Mouse (Mus musculus): ENCODE data around the gene Plxna4. TPM values are rescaled to one million over a fixed set of nuclear protein-coding genes. Genes with fewer than 3 reads are reported as not detected.
A peak's percentile ranks its signal among the peaks of the same experiment; 100 is the strongest.

The Plxna4 gene
- polyA plus RNA-seq (2014; fragmentation: Nextera tagmentation; extraction: Ambion mirVana), result 5.3 and 6.1 TPM in 2 replicates

DNA sequence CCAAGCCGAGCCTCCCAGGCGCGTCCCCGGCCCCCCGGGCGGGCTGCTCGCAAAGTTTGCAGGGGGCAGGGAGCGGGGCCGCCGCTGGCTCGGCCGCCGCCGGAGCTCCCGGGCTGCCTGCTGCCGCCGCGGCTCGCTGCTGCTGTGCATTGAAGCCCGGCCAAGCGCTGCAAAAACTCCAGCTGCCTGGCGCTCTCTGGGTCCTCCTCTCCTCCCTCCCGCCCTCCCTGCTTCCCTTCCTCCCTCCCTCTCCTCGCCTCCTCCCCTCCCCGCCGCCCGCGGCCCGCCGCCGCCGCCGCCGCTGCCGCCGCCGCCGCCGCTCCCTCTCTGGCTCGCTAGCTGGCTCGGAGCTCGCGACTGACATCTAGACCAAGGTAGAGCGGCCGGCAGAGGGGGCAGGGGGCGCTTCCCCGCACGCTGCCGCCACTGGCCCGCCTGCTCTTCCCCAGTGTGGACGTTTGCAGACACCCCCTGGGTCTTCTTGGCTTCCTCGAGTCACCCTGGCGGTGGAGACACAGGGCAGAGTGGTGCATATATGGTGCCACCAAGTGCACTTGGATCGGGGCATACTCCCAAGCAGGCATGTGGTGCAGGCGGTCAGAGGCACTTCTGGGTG is at the start of gene Plxna4:
Plxna4 (minus strand) TSS at position 137 of the 616 bp plus-strand sequence.
- DNase-seq (ENCODE audit: low spot score) (peak; percentile 91), ATAC-seq (ENCODE audit: low read depth) (peak; percentile 76)
- WGBS, result under 1% methylated on average over 24 of the region's 55 CpGs
- Histone ChIP-seq H3K4me3 (ENCODE audit: low read depth, low read length) (peak within 1 kb of the TSS; percentile 66), H3K36me3 (ENCODE audit: control insufficient read depth, insufficient read depth, low read length) (no peaks in the 10 kb centered on the region), H3K27me3 (replicated peaks; ENCODE audit: control insufficient read depth, insufficient read depth, low read length) (peaks cover 72% of the 10 kb centered on the region), H3K4me1 (ENCODE audit: control insufficient read depth, insufficient read depth, low read length) (peaks cover 18% of the 10 kb centered on the region), H3K9me3 (ENCODE audit: control insufficient read depth, low read length) (no peaks in the 10 kb centered on the region), H3K4me2 (ENCODE audit: low read depth, low read length) (peak within 1 kb of the TSS; percentile 100), H3K27ac (replicated peaks; ENCODE audit: low read depth, low read length) (0 out of 2 replicates have a peak within 1 kb of the TSS, but pooled peaks have one; percentile 33), H3K9ac (ENCODE audit: low read depth, low read length) (peak within 1 kb of the TSS; percentile 74)

- ATAC-seq (ENCODE audit: low read depth) (no peak), DNase-seq (ENCODE audit: low spot score) (no peak)
- Histone ChIP-seq H3K9ac (ENCODE audit: low read depth, low read length) (no peak overlapping the region), H3K4me3 (ENCODE audit: low read depth, low read length) (no peak overlapping the region), H3K4me2 (ENCODE audit: low read depth, low read length) (no peak overlapping the region), H3K27ac (replicated peaks; ENCODE audit: low read depth, low read length) (no peak overlapping the region), H3K27me3 (replicated peaks; ENCODE audit: control insufficient read depth, insufficient read depth, low read length) (no peaks in the 10 kb centered on the region), H3K9me3 (ENCODE audit: control insufficient read depth, low read length) (no peaks in the 10 kb centered on the region), H3K36me3 (ENCODE audit: control insufficient read depth, insufficient read depth, low read length) (no peaks in the 10 kb centered on the region), H3K4me1 (ENCODE audit: control insufficient read depth, insufficient read depth, low read length) (no peaks in the 10 kb centered on the region)
- whole genome bisulfite sequencing, result 87% methylated on average over 6 of the region's 6 CpGs
These were observed 49.7 kb upstream of the Plxna4 start for GRCm38 (mm10) chr6:32637568-32638183.

DNA sequence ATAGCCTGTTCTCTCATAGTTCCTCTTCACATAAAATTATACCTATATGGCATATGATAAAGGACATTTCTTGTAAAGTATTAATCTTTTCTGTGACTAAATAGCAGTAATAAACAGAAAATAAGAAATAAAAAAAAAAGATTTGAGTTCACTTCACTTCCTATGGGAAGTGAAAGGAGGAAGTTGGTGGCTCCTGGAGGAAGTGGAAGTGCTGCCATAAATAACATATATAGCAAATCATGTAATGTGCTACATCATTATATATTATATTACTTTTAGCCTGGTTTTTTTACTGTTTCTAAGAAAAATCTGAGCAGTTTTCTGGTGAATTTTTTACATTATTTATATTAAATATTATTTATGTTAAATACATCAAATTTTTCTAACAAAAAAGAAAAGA is 22.7 kb upstream of the Plxna4 start:
- ATAC-seq (ENCODE audit: low read depth) (no peak), DNase-seq (ENCODE audit: low spot score) (no peak)
- Histone ChIP-seq H3K4me2 (ENCODE audit: low read depth, low read length) (no peak overlapping the region), H3K36me3 (ENCODE audit: control insufficient read depth, insufficient read depth, low read length) (no peaks in the 10 kb centered on the region), H3K4me3 (ENCODE audit: low read depth, low read length) (no peak overlapping the region), H3K27me3 (replicated peaks; ENCODE audit: control insufficient read depth, insufficient read depth, low read length) (no peaks in the 10 kb centered on the region), H3K9me3 (ENCODE audit: control insufficient read depth, low read length) (no peaks in the 10 kb centered on the region), H3K9ac (ENCODE audit: low read depth, low read length) (no peak overlapping the region), H3K4me1 (ENCODE audit: control insufficient read depth, insufficient read depth, low read length) (no peaks in the 10 kb centered on the region), H3K27ac (replicated peaks; ENCODE audit: low read depth, low read length) (no peak overlapping the region)

- Histone ChIP-seq H3K9ac (ENCODE audit: low read depth, low read length) (no peak overlapping the region), H3K4me1 (ENCODE audit: control insufficient read depth, insufficient read depth, low read length) (no peaks in the 10 kb centered on the region), H3K36me3 (ENCODE audit: control insufficient read depth, insufficient read depth, low read length) (no peaks in the 10 kb centered on the region), H3K9me3 (ENCODE audit: control insufficient read depth, low read length) (no peaks in the 10 kb centered on the region), H3K27me3 (replicated peaks; ENCODE audit: control insufficient read depth, insufficient read depth, low read length) (no peaks in the 10 kb centered on the region), H3K27ac (replicated peaks; ENCODE audit: low read depth, low read length) (no peak overlapping the region), H3K4me2 (ENCODE audit: low read depth, low read length) (no peak overlapping the region), H3K4me3 (ENCODE audit: low read depth, low read length) (no peak overlapping the region)
- DNase-seq (ENCODE audit: low spot score) (no peak), ATAC-seq (ENCODE audit: low read depth) (no peak)
- 75% methylated on average over 3 of the region's 3 CpGs for WGBS
These were observed 18.8 kb upstream of the Plxna4 start for GRCm38 (mm10) chr6:32606787-32607186.

GRCm38 (mm10) chr6:32605581-32605980 is 17.6 kb upstream of the Plxna4 start:
- no peaks in the 10 kb centered on the region for H3K36me3 ChIP-seq (ENCODE audit: control insufficient read depth, insufficient read depth, low read length)
- no peak overlapping the region for H3K9ac ChIP-seq (ENCODE audit: low read depth, low read length)
- no peaks in the 10 kb centered on the region for H3K27me3 ChIP-seq (replicated peaks; ENCODE audit: control insufficient read depth, insufficient read depth, low read length)
- no peak for ATAC-seq (ENCODE audit: low read depth)
- no peak overlapping the region for H3K27ac ChIP-seq (replicated peaks; ENCODE audit: low read depth, low read length)
- no peaks in the 10 kb centered on the region for H3K9me3 ChIP-seq (ENCODE audit: control insufficient read depth, low read length)
- H3K4me1 ChIP-seq (ENCODE audit: control insufficient read depth, insufficient read depth, low read length), result no peaks in the 10 kb centered on the region
- DNase-seq (ENCODE audit: low spot score), result no peak
- no peak overlapping the region for H3K4me2 ChIP-seq (ENCODE audit: low read depth, low read length)
- 33% methylated on average over 3 of the region's 3 CpGs for WGBS
- no peak overlapping the region for H3K4me3 ChIP-seq (ENCODE audit: low read depth, low read length)

GRCm38 (mm10) chr6:32604901-32605300 is 16.9 kb upstream of the Plxna4 start:
- Histone ChIP-seq H3K4me2 (ENCODE audit: low read depth, low read length) (no peak overlapping the region), H3K36me3 (ENCODE audit: control insufficient read depth, insufficient read depth, low read length) (no peaks in the 10 kb centered on the region), H3K27ac (replicated peaks; ENCODE audit: low read depth, low read length) (no peak overlapping the region), H3K27me3 (replicated peaks; ENCODE audit: control insufficient read depth, insufficient read depth, low read length) (no peaks in the 10 kb centered on the region), H3K9ac (ENCODE audit: low read depth, low read length) (no peak overlapping the region), H3K4me1 (ENCODE audit: control insufficient read depth, insufficient read depth, low read length) (no peaks in the 10 kb centered on the region), H3K9me3 (ENCODE audit: control insufficient read depth, low read length) (no peaks in the 10 kb centered on the region), H3K4me3 (ENCODE audit: low read depth, low read length) (no peak overlapping the region)
- ATAC-seq (ENCODE audit: low read depth) (no peak), DNase-seq (ENCODE audit: low spot score) (no peak)
- WGBS, result 89% methylated on average over 4 of the region's 4 CpGs

- H3K36me3 ChIP-seq (ENCODE audit: control insufficient read depth, insufficient read depth, low read length), result no peaks in the 10 kb centered on the region
- H3K4me2 ChIP-seq (ENCODE audit: low read depth, low read length), result no peak overlapping the region
- H3K9ac ChIP-seq (ENCODE audit: low read depth, low read length), result no peak overlapping the region
- H3K27ac ChIP-seq (replicated peaks; ENCODE audit: low read depth, low read length), result no peak overlapping the region
- 69% methylated on average over 2 of the region's 2 CpGs for WGBS
- H3K4me1 ChIP-seq (ENCODE audit: control insufficient read depth, insufficient read depth, low read length), result no peaks in the 10 kb centered on the region
- no peak overlapping the region for H3K4me3 ChIP-seq (ENCODE audit: low read depth, low read length)
- DNase-seq (ENCODE audit: low spot score), result no peak
- H3K27me3 ChIP-seq (replicated peaks; ENCODE audit: control insufficient read depth, insufficient read depth, low read length), result no peaks in the 10 kb centered on the region
- ATAC-seq (ENCODE audit: low read depth), result no peak
- H3K9me3 ChIP-seq (ENCODE audit: control insufficient read depth, low read length), result no peaks in the 10 kb centered on the region
These were observed 14.1 kb upstream of the Plxna4 start for GRCm38 (mm10) chr6:32602130-32602529.

DNA sequence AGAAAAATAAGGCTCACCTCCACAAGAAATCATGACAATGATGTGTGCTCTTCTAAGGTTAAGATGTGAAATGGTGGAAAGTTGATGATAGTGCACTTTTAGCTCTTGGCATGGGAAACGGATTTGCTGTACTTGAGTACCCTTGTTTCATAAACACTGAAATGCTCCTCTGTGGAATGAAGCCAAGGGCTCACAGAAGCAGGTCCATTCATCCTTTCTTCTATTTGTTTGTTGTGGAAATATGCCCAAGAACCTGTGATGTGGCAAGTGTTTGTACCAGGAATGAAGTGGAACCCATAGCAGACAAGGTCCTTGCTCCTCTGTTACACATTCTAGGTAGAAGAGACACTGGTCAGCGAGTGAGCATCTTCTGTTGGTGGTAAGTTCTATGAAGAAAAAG is 13.3 kb upstream of the Plxna4 start:
- no peak overlapping the region for H3K4me3 ChIP-seq (ENCODE audit: low read depth, low read length)
- ATAC-seq (ENCODE audit: low read depth), result no peak
- H3K36me3 ChIP-seq (ENCODE audit: control insufficient read depth, insufficient read depth, low read length), result no peaks in the 10 kb centered on the region
- H3K27me3 ChIP-seq (replicated peaks; ENCODE audit: control insufficient read depth, insufficient read depth, low read length), result no peaks in the 10 kb centered on the region
- H3K9me3 ChIP-seq (ENCODE audit: control insufficient read depth, low read length), result no peaks in the 10 kb centered on the region
- no peak overlapping the region for H3K27ac ChIP-seq (replicated peaks; ENCODE audit: low read depth, low read length)
- DNase-seq (ENCODE audit: low spot score), result no peak
- H3K4me1 ChIP-seq (ENCODE audit: control insufficient read depth, insufficient read depth, low read length), result no peaks in the 10 kb centered on the region
- 63% methylated on average over 2 of the region's 2 CpGs for WGBS
- no peak overlapping the region for H3K9ac ChIP-seq (ENCODE audit: low read depth, low read length)
- no peak overlapping the region for H3K4me2 ChIP-seq (ENCODE audit: low read depth, low read length)

DNA sequence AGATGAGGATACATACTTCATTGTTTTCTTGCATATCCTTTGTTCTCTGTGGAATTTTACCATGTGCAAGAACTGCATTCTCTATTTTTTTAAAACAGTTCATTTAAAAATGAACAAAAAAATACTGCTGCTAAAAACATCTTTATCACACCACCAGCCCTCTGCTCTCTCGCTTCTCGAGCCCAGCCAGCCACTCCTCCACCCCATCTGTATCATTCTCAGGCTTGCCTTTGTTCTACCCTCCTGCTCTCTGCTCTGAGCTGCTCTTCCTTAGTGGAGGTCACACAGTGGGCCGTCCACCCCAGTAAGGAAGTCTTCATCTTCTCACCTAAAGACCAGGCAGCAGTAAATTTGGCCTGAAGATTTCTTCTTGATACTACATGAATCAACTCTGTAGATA is 7.6 kb upstream of the Plxna4 start:
- Histone ChIP-seq H3K27me3 (replicated peaks; ENCODE audit: control insufficient read depth, insufficient read depth, low read length) (peaks cover 18% of the 10 kb centered on the region), H3K9me3 (ENCODE audit: control insufficient read depth, low read length) (no peaks in the 10 kb centered on the region), H3K27ac (replicated peaks; ENCODE audit: low read depth, low read length) (no peak overlapping the region), H3K4me2 (ENCODE audit: low read depth, low read length) (no peak overlapping the region), H3K4me1 (ENCODE audit: control insufficient read depth, insufficient read depth, low read length) (no peaks in the 10 kb centered on the region), H3K9ac (ENCODE audit: low read depth, low read length) (no peak overlapping the region), H3K36me3 (ENCODE audit: control insufficient read depth, insufficient read depth, low read length) (no peaks in the 10 kb centered on the region), H3K4me3 (ENCODE audit: low read depth, low read length) (no peak overlapping the region)
- no peak for ATAC-seq (ENCODE audit: low read depth)
- no peak for DNase-seq (ENCODE audit: low spot score)
- 43% methylated on average over 3 of the region's 3 CpGs for WGBS
